Mouse (Mus musculus) E14TG2a.4 (cell line): ENCODE results near the gene Ralgapa2.

ENCODE experiments used
- H3K27me3 ChIP-seq: 2 replicates; pipeline ENCODE4 v1.6.1; 2014; ENCODE audit warnings: low read length, control low read depth; ENCODE audit not compliant: insufficient read depth
- H3K36me3 ChIP-seq: 2 replicates; pipeline ENCODE4 v1.6.1; 2014; ENCODE audit warnings: low read length, control low read depth; ENCODE audit not compliant: insufficient read depth
- H3K4me1 ChIP-seq: replicated peaks from 2 replicates; pipeline ENCODE4 v1.6.1; 2014; ENCODE audit warnings: low read depth, low read length, control low read depth
- H3K4me3 ChIP-seq: replicated peaks from 2 replicates; pipeline ENCODE4 v1.5.1; 2014; ENCODE audit warnings: mild to moderate bottlenecking, low read length
- H3K9me3 ChIP-seq: 2 replicates; pipeline ENCODE4 v1.6.1; 2014; ENCODE audit warnings: low read length, control low read depth
- CTCF ChIP-seq: conservative IDR thresholded peaks from 2 replicates; pipeline ENCODE4 v1.5.1; 2014; ENCODE audit warnings: low read length
- NANOG ChIP-seq: IDR thresholded peaks from 2 replicates; pipeline ENCODE4 v1.6.1; 2014; ENCODE audit warnings: borderline replicate concordance, low read length, mixed read lengths
- POU5F1 ChIP-seq: IDR thresholded peaks from 2 replicates; pipeline ENCODE4 v1.6.1; 2014; ENCODE audit warnings: low read length, borderline replicate concordance

Gene Ralgapa2

DNA sequence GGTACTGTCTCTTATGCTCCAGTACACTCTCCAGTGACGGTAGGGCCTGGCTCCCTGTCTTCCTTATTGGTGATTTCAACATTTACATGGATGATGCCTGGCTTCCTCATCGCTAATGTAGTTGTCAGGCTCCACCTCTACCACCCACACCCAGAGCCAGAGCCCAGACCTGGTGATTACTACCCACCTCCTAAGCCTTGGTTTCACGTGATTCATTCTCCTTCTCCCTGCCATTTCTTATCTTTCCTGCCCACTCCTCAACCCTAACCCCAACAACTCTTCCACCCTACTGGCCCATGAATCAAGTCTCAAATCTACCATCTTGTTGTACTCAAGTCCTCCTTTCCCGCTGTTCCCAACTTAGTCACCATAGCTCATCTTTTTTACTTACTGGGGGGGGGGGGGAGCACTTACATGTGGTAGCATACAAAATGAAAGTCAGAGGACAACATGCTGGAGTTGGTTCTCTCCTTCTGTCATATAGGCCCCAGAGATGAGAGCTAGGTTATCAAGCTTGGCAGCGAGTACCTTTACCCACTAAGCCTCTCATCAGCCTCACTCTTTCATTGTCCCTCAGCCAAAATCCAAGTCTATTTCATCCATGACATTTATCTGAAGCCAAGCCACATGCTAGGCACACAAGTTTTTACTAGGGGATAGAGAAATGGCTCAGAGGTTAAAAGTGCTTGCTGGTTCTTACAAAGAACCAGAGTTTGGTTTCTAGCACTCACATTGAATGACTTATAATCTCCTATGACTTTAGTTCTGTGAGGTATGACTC lies 20.1 kb downstream of the Ralgapa2 start:
- Histone ChIP-seq H3K27me3 (no peaks in the 10 kb centered on the region), H3K4me3 (no peak overlapping the region), H3K9me3 (peaks cover 6% of the 10 kb centered on the region), H3K36me3 (peaks cover 2% of the 10 kb centered on the region; the same call in 1 of the 2 replicates), H3K4me1 (peaks cover 24% of the 10 kb centered on the region)
- no peak for TF ChIP-seq POU5F1
- no peak for TF ChIP-seq NANOG
- no peak for TF ChIP-seq CTCF

- Histone ChIP-seq H3K4me1 (peaks cover 14% of the 10 kb centered on the region), H3K4me3 (no peak overlapping the region), H3K36me3 (peaks cover 2% of the 10 kb centered on the region; the same call in 1 of the 2 replicates), H3K27me3 (no peaks in the 10 kb centered on the region), H3K9me3 (peaks cover 6% of the 10 kb centered on the region)
- no peak for TF ChIP-seq POU5F1
- TF ChIP-seq NANOG = no peak
- no peak for TF ChIP-seq CTCF
These were observed 21.2 kb downstream of the Ralgapa2 start for GRCm38 (mm10) chr2:146490926-146491325.

DNA sequence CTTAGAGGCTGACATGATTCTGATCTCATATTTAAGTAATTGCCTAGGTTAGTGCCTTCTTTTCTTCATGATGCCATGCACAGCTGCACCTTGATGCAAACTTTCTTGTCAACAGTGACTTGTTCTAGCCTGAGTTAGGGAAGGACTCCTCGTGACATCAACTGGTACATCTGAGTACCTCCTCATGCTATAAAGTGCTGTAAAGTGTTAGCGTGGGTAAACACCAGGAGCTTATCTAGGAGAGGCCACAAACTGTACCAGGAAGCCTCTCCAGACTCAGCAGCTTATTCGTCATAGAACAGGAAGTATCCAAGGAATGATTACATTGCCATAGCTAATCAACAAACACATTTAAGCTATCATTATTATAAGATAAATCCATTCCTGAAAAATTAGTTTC lies 23.9 kb downstream of the Ralgapa2 start:
- H3K9me3 ChIP-seq = peaks cover 6% of the 10 kb centered on the region
- TF ChIP-seq NANOG = no peak
- TF ChIP-seq POU5F1 = no peak
- TF ChIP-seq CTCF = no peak
- H3K4me1 ChIP-seq = peaks cover 6% of the 10 kb centered on the region; the same call in 1 of the 2 replicates
- H3K4me3 ChIP-seq = no peak overlapping the region
- H3K36me3 ChIP-seq = peaks cover 22% of the 10 kb centered on the region
- no peaks in the 10 kb centered on the region for H3K27me3 ChIP-seq

- Histone ChIP-seq H3K36me3 (peaks cover 35% of the 10 kb centered on the region), H3K27me3 (no peaks in the 10 kb centered on the region), H3K4me1 (peaks cover 6% of the 10 kb centered on the region; the same call in 1 of the 2 replicates), H3K9me3 (no peaks in the 10 kb centered on the region), H3K4me3 (no peak overlapping the region)
- no peak for TF ChIP-seq POU5F1
- no peak for TF ChIP-seq CTCF
- TF ChIP-seq NANOG = no peak
These were observed 29.3 kb downstream of the Ralgapa2 start for GRCm38 (mm10) chr2:146482859-146483258.

DNA sequence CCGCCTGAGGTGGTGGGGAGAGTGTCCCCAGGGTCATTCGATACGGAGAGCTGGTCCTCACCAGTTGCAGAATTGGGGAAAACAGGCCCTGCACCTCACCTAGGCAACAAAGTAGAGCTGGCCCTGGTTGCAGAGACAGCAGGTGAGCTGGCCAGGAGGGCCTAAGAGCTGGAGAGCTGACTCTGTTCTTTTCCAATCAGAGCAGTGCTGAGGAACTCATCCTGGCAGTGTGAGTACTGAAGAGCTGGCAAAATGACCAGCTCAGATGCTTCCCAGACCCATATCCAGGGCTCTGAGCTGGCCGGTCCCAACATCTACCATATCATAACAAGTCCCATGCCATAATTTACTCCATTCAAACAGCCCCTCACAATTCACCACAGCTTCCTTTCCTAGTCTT lies 34.7 kb downstream of the Ralgapa2 start:
- Histone ChIP-seq H3K36me3 (peaks cover 18% of the 10 kb centered on the region), H3K4me3 (no peak overlapping the region), H3K4me1 (0 out of 2 replicates have a peak, but pooled peaks cover 3% of the 10 kb centered on the region), H3K27me3 (no peaks in the 10 kb centered on the region), H3K9me3 (no peaks in the 10 kb centered on the region)
- TF ChIP-seq POU5F1 (no peak), CTCF (no peak), NANOG (no peak)

DNA sequence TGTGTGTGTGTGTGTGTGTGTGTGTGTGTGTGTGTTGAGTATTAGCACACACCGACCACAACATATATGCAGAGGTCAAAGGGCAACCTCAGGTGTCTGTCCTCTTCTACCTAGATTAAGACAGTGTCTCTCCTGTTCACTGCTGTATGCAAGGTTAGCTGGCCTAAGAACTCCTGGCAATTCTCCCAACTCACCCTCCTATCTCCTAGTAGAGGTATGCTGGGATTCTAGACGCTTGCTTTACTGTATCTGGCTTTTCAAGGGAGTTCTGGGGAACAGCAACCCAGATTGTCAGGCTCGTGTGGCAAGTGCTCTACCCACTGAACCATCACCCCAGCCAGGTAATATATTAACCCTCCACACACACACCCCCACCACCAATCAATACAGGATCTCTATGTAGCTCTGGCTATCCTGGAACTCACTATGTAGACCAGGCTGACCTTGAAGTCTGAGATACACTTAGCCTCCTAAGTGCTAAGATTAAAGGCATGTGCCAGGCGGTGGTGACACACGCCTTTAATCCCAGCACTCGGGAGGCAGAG lies 35.6 kb downstream of the Ralgapa2 start:
- no peaks in the 10 kb centered on the region for H3K27me3 ChIP-seq
- TF ChIP-seq NANOG (no peak), POU5F1 (no peak), CTCF (no peak)
- 0 out of 2 replicates have a peak, but pooled peaks cover 5% of the 10 kb centered on the region for H3K4me1 ChIP-seq
- H3K4me3 ChIP-seq = no peak overlapping the region
- no peaks in the 10 kb centered on the region for H3K9me3 ChIP-seq
- peaks cover 17% of the 10 kb centered on the region for H3K36me3 ChIP-seq

GRCm38 (mm10) chr2:146476001-146476400 lies 36.1 kb downstream of the Ralgapa2 start:
- no peak for TF ChIP-seq NANOG
- no peak for TF ChIP-seq POU5F1
- TF ChIP-seq CTCF = no peak
- H3K27me3 ChIP-seq = no peaks in the 10 kb centered on the region

GRCm38 (mm10) chr2:146470947-146471346 lies 41.2 kb downstream of the Ralgapa2 start:
- no peaks in the 10 kb centered on the region for H3K27me3 ChIP-seq
- no peaks in the 10 kb centered on the region for H3K36me3 ChIP-seq
- TF ChIP-seq POU5F1 (no peak), NANOG (no peak), CTCF (no peak)
- H3K9me3 ChIP-seq = no peaks in the 10 kb centered on the region
- H3K4me3 ChIP-seq = no peak overlapping the region
- H3K4me1 ChIP-seq = peaks cover 53% of the 10 kb centered on the region

More at GRCm38 (mm10) chr2:146476001-146476400, 36.1 kb downstream of the Ralgapa2 start:
- Histone ChIP-seq H3K9me3 (no peaks in the 10 kb centered on the region), H3K36me3 (peaks cover 12% of the 10 kb centered on the region; the same call in 1 of the 2 replicates), H3K4me1 (peaks cover 10% of the 10 kb centered on the region), H3K4me3 (no peak overlapping the region)
